Mouse (Mus musculus) natural killer cell, adult 2 months (primary cell): ENCODE results near the gene Tirap.
"Not testable (repeated sequence)": the region's sequence is repeated elsewhere in the genome, so short reads cannot be mapped to it uniquely, and the experiment has no call there.

Source experiments
- DNase-seq, 2 experiments: peaks; one replicate each; pipeline ENCODE4 v3.0.0; 2022; ENCODE audit warnings: low spot score in 2 of 2

Gene Tirap

DNA sequence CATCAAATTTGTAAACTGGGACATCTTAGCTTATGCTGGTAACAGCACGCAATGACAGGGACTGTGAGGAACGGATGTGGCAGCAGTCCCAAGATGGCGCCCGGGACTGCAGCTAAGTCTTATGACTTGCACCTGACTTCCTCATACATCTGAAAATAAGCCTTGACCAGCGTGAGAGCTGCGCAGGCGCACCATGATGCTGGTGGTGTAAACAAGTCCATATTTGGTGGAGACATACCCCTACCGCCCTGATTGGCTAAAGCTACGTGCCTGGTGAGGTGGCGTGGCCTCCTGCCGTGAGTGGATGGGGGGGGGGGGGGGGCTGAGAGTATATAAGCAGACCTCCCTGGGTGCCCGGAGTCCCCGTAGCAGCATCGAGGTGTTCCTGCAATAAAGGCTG is 52.8 kb downstream of the Tirap start:
- DNase-seq: not testable (repeated sequence)

DNA sequence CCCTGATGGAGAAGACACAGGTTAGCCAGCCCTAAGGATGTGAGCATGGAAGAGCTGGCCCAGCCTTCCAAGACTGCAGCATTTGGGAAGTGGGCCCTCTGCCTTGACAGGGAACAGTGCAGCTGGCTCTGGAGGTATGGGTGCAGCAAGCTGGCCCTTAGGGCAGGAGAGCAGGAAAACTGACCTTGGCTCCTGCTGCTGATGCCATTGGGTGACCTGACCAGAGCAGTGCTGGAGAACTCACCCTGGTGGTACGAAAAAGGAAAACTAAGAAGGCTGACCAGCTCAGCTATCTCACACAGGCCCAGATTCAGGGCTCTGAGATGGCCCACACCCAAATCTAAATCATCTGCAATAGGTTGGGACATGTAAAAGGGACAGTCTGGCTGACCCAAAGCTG is 54.3 kb downstream of the Tirap start:
- no peak for DNase-seq

GRCm38 (mm10) chr9:35145118-35145517 is 55.0 kb downstream of the Tirap start:
- no peak for DNase-seq

DNA sequence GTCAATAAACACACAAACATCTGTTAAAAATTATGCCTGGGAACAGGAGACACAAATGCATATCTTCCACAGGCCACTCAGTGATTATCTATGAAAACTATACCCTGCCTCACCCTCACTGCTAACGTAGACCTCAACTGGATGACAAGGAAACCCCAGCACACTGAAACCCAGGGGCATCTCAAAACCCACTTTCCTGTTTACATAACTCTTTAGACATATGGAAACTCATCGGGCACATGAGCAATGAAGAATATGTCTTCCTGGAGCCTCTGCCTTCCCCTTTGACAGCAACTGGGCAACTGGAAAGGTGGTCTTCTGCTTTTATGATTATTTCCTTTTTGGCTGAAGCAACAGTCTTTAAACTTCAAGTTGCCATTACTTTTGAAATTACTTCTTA is 57.9 kb downstream of the Tirap start:
- no peak for DNase-seq

GRCm38 (mm10) chr9:35139231-35139744 is 60.8 kb downstream of the Tirap start:
- no peak for DNase-seq

DNA sequence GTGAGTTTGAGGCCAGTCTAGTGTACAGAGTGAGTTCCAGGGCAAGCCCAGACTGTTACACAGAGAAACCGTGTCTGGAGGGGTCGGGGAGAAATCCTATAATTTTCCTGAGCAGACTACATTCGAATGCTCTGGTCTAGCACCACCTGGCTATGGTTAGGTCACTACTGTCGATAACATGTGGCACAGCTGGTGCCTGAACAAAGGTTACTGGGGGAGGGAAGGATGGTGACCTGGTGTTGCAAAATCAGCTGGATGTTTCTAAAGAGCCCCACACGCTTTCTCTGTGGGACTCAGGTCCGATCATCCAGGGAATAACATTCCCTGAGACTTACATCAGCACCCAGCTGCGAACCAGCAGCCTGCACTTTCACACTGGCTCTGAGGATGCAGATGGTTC is 62.1 kb downstream of the Tirap start:
- DNase-seq: no peak

GRCm38 (mm10) chr9:35135575-35135974 is 64.5 kb downstream of the Tirap start:
- DNase-seq: no peak
